Mouse (Mus musculus) MEL (cell line): ENCODE results near the gene Farp1. TPM values are rescaled to one million over a fixed set of nuclear protein-coding genes. Genes with fewer than 3 reads are reported as not detected.

Experiments used
- DNase-seq: peaks from one replicate; pipeline ENCODE4 v3.0.0; 2011; ENCODE audit warnings: low read depth, low spot score
- H3K27ac ChIP-seq: 2 replicates; pipeline ENCODE4 v1.5.1; 2012; ENCODE audit warnings: low read depth, mild to moderate bottlenecking, control low read depth, low read length, moderate library complexity; ENCODE audit not compliant: control insufficient read depth
- H3K27me3 ChIP-seq, 2 experiments: fragments of 150-350 bp in 1 of 2; sonication (generic) in 1 of 2; 2 replicates each; pipeline ENCODE4 v1.6.1; 2012; ENCODE audit warnings: low read length in 2 of 2, mild to moderate bottlenecking in 2 of 2, improper control_type of control experiment in 1 of 2, moderate library complexity in 1 of 2; ENCODE audit not compliant: insufficient read depth in 2 of 2, control insufficient read depth in 1 of 2
- H3K36me3 ChIP-seq, 2 experiments: 2 replicates each; pipeline ENCODE4 v1.6.1; 2012 to 2014; ENCODE audit warnings: low read length in 2 of 2, improper control_type of control experiment in 1 of 2, inconsistent platforms in 1 of 2, mild to moderate bottlenecking in 1 of 2; ENCODE audit not compliant: insufficient read depth in 2 of 2, control insufficient read depth in 1 of 2
- H3K4me1 ChIP-seq, 2 experiments: fragments of 150-350 bp in 1 of 2; sonication (generic) in 1 of 2; 2 replicates each; pipeline ENCODE4 v1.6.1; 2012; ENCODE audit warnings: low read length in 2 of 2, improper control_type of control experiment in 1 of 2, mild to moderate bottlenecking in 1 of 2; ENCODE audit not compliant: insufficient read depth in 2 of 2, control insufficient read depth in 1 of 2
- H3K4me3 ChIP-seq, 2 experiments: fragments of 150-350 bp in 1 of 2; sonication (generic) in 1 of 2; 2 replicates each; pipeline ENCODE4 v1.5.1; 2012; ENCODE audit warnings: low read depth in 2 of 2, low read length in 2 of 2, mild to moderate bottlenecking in 2 of 2, moderate library complexity in 2 of 2, control low read depth in 1 of 2, improper control_type of control experiment in 1 of 2; ENCODE audit not compliant: control insufficient read depth in 1 of 2, insufficient read depth in 1 of 2
- H3K79me2 ChIP-seq: 2 replicates; pipeline ENCODE4 v1.6.1; 2012; ENCODE audit warnings: mild to moderate bottlenecking, low read length, moderate library complexity; ENCODE audit not compliant: control insufficient read depth, poor library complexity, insufficient read depth
- H3K9ac ChIP-seq: 2 replicates; pipeline ENCODE4 v1.6.1; 2012; ENCODE audit warnings: low read depth, mild to moderate bottlenecking, control low read depth, low read length, moderate library complexity; ENCODE audit not compliant: control insufficient read depth, poor library complexity, severe bottlenecking
- H3K9me3 ChIP-seq: fragments of 150-350 bp; sonication (generic); replicated peaks from 2 replicates; pipeline ENCODE4 v1.6.1; 2012; ENCODE audit warnings: mild to moderate bottlenecking, low read length, improper control_type of control experiment, moderate library complexity; ENCODE audit not compliant: insufficient read depth
- BHLHE40 ChIP-seq: IDR thresholded peaks from 2 replicates; pipeline ENCODE4 v1.6.1; 2012; ENCODE audit warnings: low read depth, mild to moderate bottlenecking, inconsistent platforms, low read length, improper control_type of control experiment, borderline replicate concordance
- E2F4 ChIP-seq: IDR thresholded peaks from 2 replicates; pipeline ENCODE4 v1.6.1; 2011; ENCODE audit warnings: low read depth, low read length, improper control_type of control experiment, borderline replicate concordance
- ETS1 ChIP-seq: IDR thresholded peaks from 2 replicates; pipeline ENCODE4 v1.6.1; 2012; ENCODE audit warnings: low read depth, mild to moderate bottlenecking, inconsistent platforms, low read length, improper control_type of control experiment, moderate library complexity
- GABPA ChIP-seq: IDR thresholded peaks from 2 replicates; pipeline ENCODE4 v1.6.1; 2012; ENCODE audit warnings: low read depth, mild to moderate bottlenecking, inconsistent platforms, low read length, improper control_type of control experiment, moderate library complexity
- JUND ChIP-seq: IDR thresholded peaks from 2 replicates; pipeline ENCODE4 v1.6.1; 2011; ENCODE audit warnings: low read depth, mild to moderate bottlenecking, improper control_type of control experiment, low read length
- KAT2A ChIP-seq: conservative IDR thresholded peaks from 2 replicates; pipeline ENCODE4 v1.6.1; 2012; ENCODE audit warnings: low read depth, low read length, improper control_type of control experiment, inconsistent platforms
- MAZ ChIP-seq: IDR thresholded peaks from 2 replicates; pipeline ENCODE4 v1.6.1; 2012; ENCODE audit warnings: low read depth, mild to moderate bottlenecking, inconsistent platforms, low read length, improper control_type of control experiment
- MYB ChIP-seq: IDR thresholded peaks from 2 replicates; pipeline ENCODE4 v1.6.1; 2011; ENCODE audit warnings: mild to moderate bottlenecking, low read depth, low read length, improper control_type of control experiment
- POLR2A ChIP-seq, 2 experiments: IDR thresholded peaks; 2 replicates each; pipeline ENCODE4 v1.6.1; 2011 to 2012; ENCODE audit warnings: low read length in 2 of 2, mild to moderate bottlenecking in 2 of 2, control low read depth in 1 of 2, improper control_type of control experiment in 1 of 2, low read depth in 1 of 2, moderate library complexity in 1 of 2; ENCODE audit not compliant: control insufficient read depth in 1 of 2, insufficient read depth in 1 of 2, poor library complexity in 1 of 2
- POLR2AphosphoS2 ChIP-seq: IDR thresholded peaks from 2 replicates; pipeline ENCODE4 v1.6.1; 2011; ENCODE audit warnings: low read length, improper control_type of control experiment
- RAD21 ChIP-seq: IDR thresholded peaks from 2 replicates; pipeline ENCODE4 v1.6.1; 2011; ENCODE audit warnings: mild to moderate bottlenecking, low read depth, low read length, improper control_type of control experiment
- SIN3A ChIP-seq: IDR thresholded peaks from 2 replicates; pipeline ENCODE4 v1.6.1; 2012; ENCODE audit warnings: low read length, improper control_type of control experiment, inconsistent platforms
- TCF12 ChIP-seq: IDR thresholded peaks from 2 replicates; pipeline ENCODE4 v1.6.1; 2014; ENCODE audit warnings: low read depth, mild to moderate bottlenecking, inconsistent platforms, low read length, improper control_type of control experiment, moderate library complexity
- USF1 ChIP-seq: IDR thresholded peaks from 2 replicates; pipeline ENCODE4 v1.6.1; 2014; ENCODE audit warnings: low read depth, mild to moderate bottlenecking, inconsistent platforms, low read length, improper control_type of control experiment, moderate library complexity
- USF2 ChIP-seq, 2 experiments: IDR thresholded peaks; 2 replicates each; pipeline ENCODE4 v1.6.1; 2011 to 2012; ENCODE audit warnings: improper control_type of control experiment in 2 of 2, low read length in 2 of 2, borderline replicate concordance in 1 of 2, inconsistent platforms in 1 of 2, low read depth in 1 of 2, mild to moderate bottlenecking in 1 of 2; ENCODE audit not compliant: insufficient read depth in 1 of 2
- ZNF384 ChIP-seq: IDR thresholded peaks from 2 replicates; pipeline ENCODE4 v1.6.1; 2012; ENCODE audit warnings: low read depth, mild to moderate bottlenecking, inconsistent platforms, low read length, improper control_type of control experiment
- polyA plus RNA-seq, 2 experiments: library from polyadenylated mRNA; stranded (reverse) in 1 of 2; unstranded in 1 of 2; fragments of >175 nt in 1 of 2; fragments of >200 nt in 1 of 2; gene quantifications; 2 replicates each; pipeline versions ENCODE4 v1.2.1 to v1.2.4; 2012; ENCODE audit warnings: low replicate concordance in 2 of 2, low read depth in 1 of 2; ENCODE audit not compliant: insufficient read length in 2 of 2, insufficient read depth in 1 of 2, missing spikeins in 1 of 2
- total RNA-seq: library from RNA; depleted of rRNA; stranded (reverse); fragments of 300-350 nt; gene quantifications from 2 replicates; pipeline ENCODE4 v1.2.3, GENCODE M21; 2012

The Farp1 gene
- total and polyA plus RNA-seq, 3 experiments, result 0.62 to 1.1 TPM; not detected in 1

DNA sequence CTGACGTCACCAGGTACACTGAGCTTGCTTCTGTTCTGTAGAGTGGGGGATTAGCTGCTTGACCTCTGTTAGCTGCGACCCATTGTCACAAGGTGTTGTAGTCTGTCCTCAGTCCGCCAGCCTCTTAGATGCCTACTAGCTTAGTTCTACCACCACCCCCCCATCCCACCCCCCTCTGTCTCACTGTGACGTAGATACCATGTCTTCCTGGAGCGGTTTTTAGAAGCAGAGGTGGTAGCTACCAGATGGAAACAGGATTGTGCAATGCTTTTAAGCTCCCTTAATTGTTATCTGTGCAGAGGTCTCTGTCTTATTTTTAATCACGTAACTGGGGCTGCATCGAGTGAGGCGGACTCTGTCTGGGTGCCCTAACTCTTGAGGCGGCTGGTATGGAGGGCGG, 219.9 kb downstream of the Farp1 start:
- Histone ChIP-seq H3K9ac (no peak overlapping the region), H3K27me3 (no peaks in the 10 kb centered on the region), H3K79me2 (no peaks in the 10 kb centered on the region), H3K9me3 (no peaks in the 10 kb centered on the region), H3K4me1 (no peaks in the 10 kb centered on the region), H3K27ac (no peak overlapping the region), H3K36me3 (no peaks in the 10 kb centered on the region), H3K4me3 (no peak overlapping the region)
- DNase-seq, result no peak
- TF ChIP-seq POLR2A (IDR thresholded peaks at IDR 0.05; ENCODE audit: control insufficient read depth in 1 of 2, insufficient read depth in 1 of 2, low read depth in 1 of 2, low read length in 2 of 2, poor library complexity in 1 of 2) (no peak), USF1 (no peak), ZNF384 (no peak), USF2 (IDR thresholded peaks at IDR 0.05; ENCODE audit: borderline replicate concordance in 1 of 2, insufficient read depth in 1 of 2, low read depth in 1 of 2, low read length in 2 of 2) (no peak), KAT2A (no peak), MAZ (no peak), TCF12 (no peak), POLR2AphosphoS2 (no peak), JUND (no peak), E2F4 (no peak), ETS1 (no peak), SIN3A (no peak)

DNA sequence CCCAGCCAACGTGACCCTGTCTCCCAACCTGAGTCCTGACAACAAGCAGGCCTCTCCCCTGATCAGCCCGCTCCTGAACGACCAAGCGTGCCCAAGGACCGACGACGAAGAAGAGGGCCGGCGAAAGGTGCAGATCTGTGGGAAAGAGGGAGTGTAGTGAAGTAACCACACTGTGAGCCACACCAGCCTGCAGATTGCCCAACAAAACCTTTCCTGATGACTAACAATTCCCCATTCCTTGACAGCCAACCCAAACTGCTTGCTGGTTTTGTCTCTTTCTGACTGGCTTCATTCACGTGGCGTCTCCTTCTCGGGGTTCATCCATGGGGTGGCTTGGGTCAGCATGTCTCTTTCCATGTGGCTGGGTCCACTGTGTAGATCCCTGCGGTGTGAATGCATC, 220.5 kb downstream of the Farp1 start:
- Histone ChIP-seq H3K27ac (no peak overlapping the region), H3K27me3 (no peaks in the 10 kb centered on the region), H3K9me3 (no peaks in the 10 kb centered on the region), H3K4me3 (no peak overlapping the region), H3K4me1 (no peaks in the 10 kb centered on the region), H3K79me2 (no peaks in the 10 kb centered on the region), H3K36me3 (no peaks in the 10 kb centered on the region), H3K9ac (no peak overlapping the region)
- no peak for DNase-seq
- TF ChIP-seq TCF12 (no peak), MYB (no peak), SIN3A (no peak), GABPA (no peak), POLR2A (IDR thresholded peaks at IDR 0.05; ENCODE audit: control insufficient read depth in 1 of 2, insufficient read depth in 1 of 2, low read depth in 1 of 2, low read length in 2 of 2, poor library complexity in 1 of 2) (no peak), BHLHE40 (no peak), RAD21 (no peak), USF2 (IDR thresholded peaks at IDR 0.05; ENCODE audit: borderline replicate concordance in 1 of 2, insufficient read depth in 1 of 2, low read depth in 1 of 2, low read length in 2 of 2) (no peak)
